Mouse (Mus musculus) heart, postnatal 0 days (tissue): ENCODE measurements around the gene Asic2.

ENCODE experiments used
- CTCF ChIP-seq: IDR thresholded peaks from 2 replicates; pipeline ENCODE4 v1.5.1; 2016; ENCODE audit warnings: antibody characterized with exemption, control low read depth, low read depth
- EP300 ChIP-seq: IDR thresholded peaks from 2 replicates; pipeline ENCODE4 v1.6.1; 2016; ENCODE audit warnings: antibody characterized with exemption, low read depth

GRCm38 (mm10) chr11:80907820-80908219 lies 1060.4 kb downstream of the Asic2 start:
- TF ChIP-seq CTCF (no peak), EP300 (no peak)
